Mouse (Mus musculus): Measurements from ENCODE around the gene Paxbp1. TPM values are rescaled to one million over a fixed set of nuclear protein-coding genes. Genes with fewer than 3 reads are reported as not detected.
A peak's percentile ranks its signal among the peaks of the same experiment; 100 is the strongest.

Paxbp1 gene
- polyA plus RNA-seq, 1 experiment: 2.1 TPM

DNA sequence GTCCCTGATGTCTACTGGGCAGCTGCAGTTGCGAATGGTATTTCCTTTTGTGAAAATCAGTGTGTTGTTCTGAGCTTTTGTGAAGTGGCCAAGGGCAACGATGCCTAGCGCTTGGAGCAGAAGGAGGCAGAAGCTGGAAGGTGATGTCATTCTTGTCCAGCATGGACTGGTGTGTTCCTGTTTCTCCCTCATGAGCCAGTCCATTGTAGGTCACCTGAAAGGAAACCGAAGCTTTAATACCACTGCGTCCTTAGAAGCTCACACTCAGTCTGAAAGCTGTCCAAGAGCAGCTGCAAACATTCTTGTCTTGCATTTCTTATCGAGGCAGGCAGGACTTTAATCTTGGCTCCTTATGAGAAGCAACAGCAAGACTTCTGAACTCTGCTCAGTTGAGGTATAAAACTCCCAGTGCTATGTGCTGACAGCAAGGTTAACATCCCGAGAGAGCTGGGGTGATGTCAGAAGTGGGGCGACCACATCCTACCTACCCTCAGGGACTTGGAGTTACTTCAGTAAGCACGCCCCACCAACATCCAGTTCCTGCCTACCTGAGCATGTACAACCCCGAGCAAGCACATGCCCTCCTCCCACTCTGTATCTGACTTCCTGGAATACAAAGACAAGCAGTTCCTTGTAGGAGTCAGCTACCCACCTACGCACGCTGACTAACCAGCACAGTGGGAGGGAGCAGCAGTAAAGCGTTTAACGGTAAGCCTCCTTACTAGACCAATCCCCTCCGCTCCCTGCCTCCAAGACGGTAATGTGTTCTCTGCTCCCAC is 11.9 kb upstream of the Paxbp1 start:
- H3K4me3 ChIP-seq (replicated peaks): peak overlapping the region; percentile 54
- peaks cover 58% of the 10 kb centered on the region for H3K4me1 ChIP-seq (ENCODE audit: control insufficient read depth)
- peak; percentile 56; the same call in 2 of the 3 replicates for TF ChIP-seq TAL1 (IDR thresholded peaks at IDR 0.05; ENCODE audit: low read length)
- TF ChIP-seq GATA1 (IDR thresholded peaks at IDR 0.05; ENCODE audit: low read length): no peak; the same call in 1 of the 2 replicates
- no peaks in the 10 kb centered on the region for H3K36me3 ChIP-seq (ENCODE audit: control insufficient read depth)
- peaks cover 11% of the 10 kb centered on the region for H3K27me3 ChIP-seq (ENCODE audit: control insufficient read depth)
- H3K9me3 ChIP-seq (ENCODE audit: control insufficient read depth, low read length): no peaks in the 10 kb centered on the region

DNA sequence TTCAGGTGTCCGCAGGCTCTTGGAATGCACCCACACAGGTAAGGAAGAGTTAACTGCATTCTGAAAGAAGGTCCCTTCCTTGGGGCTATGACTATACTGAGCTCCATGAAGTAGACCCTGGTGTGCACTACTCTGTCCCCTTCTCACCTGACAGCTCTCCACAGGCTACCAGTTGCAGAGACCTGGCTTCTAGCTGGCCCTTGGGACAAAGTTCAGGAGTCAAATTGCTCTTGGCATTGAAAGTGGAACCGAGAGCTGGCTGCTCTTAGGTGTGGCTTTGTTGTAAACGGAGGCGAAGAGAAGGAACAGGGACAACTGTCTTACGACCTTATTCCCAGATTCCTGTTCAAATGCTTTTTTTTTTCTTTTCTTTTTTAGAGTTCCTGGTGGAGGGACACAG is 10.8 kb upstream of the Paxbp1 start:
- Histone ChIP-seq H3K36me3 (ENCODE audit: control insufficient read depth) (no peaks in the 10 kb centered on the region), H3K4me1 (ENCODE audit: control insufficient read depth) (peaks cover 57% of the 10 kb centered on the region), H3K9me3 (ENCODE audit: control insufficient read depth, low read length) (no peaks in the 10 kb centered on the region), H3K27me3 (ENCODE audit: control insufficient read depth) (peaks cover 11% of the 10 kb centered on the region), H3K4me3 (replicated peaks) (no peak overlapping the region)
- TF ChIP-seq TAL1 (IDR thresholded peaks at IDR 0.05; ENCODE audit: low read length) (no peak), GATA1 (IDR thresholded peaks at IDR 0.05; ENCODE audit: low read length) (no peak)

DNA sequence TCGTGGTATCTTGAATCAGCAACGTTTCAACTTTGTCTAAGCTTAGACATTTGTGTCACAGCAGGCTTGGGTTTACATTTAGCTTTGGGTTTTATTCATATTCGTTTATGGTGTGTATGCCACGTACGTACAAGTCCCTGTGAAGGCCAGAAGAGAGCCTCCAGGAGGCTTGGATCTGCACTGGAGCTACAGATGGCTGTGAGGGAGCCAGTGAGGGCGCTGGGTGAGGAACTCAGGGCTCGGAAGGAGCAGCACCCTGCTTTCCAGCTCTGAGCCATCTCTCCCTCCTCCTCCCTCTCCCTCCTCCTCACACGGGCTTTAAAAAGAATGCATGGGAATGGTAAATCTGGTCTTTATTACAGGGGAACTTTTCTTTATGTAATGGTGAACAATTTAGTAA is 9.3 kb upstream of the Paxbp1 start:
- H3K36me3 ChIP-seq (ENCODE audit: control insufficient read depth): no peaks in the 10 kb centered on the region
- TF ChIP-seq TAL1 (IDR thresholded peaks at IDR 0.05; ENCODE audit: low read length) (no peak), GATA1 (IDR thresholded peaks at IDR 0.05; ENCODE audit: low read length) (no peak)
- H3K9me3 ChIP-seq (ENCODE audit: control insufficient read depth, low read length): no peaks in the 10 kb centered on the region
- no peak overlapping the region for H3K4me3 ChIP-seq (replicated peaks)
- peaks cover 52% of the 10 kb centered on the region for H3K4me1 ChIP-seq (ENCODE audit: control insufficient read depth)
- peaks cover 12% of the 10 kb centered on the region for H3K27me3 ChIP-seq (ENCODE audit: control insufficient read depth)

DNA sequence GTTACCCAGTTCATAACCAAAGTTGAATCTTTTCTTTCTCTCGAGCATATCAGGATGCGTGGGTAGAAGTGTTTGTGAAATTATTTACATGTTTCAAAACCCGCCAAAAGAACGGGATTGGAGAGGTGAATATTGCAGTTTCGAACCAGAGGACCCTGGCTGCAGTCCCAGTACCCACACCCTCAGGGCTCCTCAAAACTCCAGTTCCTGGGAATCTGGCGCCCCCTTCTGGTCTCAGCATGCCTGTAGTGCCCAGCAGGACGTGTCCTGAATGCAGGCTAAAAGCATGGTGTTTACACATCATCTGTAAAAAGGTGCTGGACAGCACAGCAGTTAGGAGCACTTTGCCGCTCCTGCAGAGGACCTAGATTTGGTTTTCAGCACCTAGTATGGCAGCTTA is 1.2 kb upstream of the Paxbp1 start:
- no peak for TF ChIP-seq TAL1 (IDR thresholded peaks at IDR 0.05; ENCODE audit: low read length)
- TF ChIP-seq GATA1 (IDR thresholded peaks at IDR 0.05; ENCODE audit: low read length): no peak
- Histone ChIP-seq H3K36me3 (ENCODE audit: control insufficient read depth) (peaks cover 16% of the 10 kb centered on the region), H3K9me3 (ENCODE audit: control insufficient read depth, low read length) (peaks cover 3% of the 10 kb centered on the region; the same call in 1 of the 2 replicates), H3K27me3 (ENCODE audit: control insufficient read depth) (peaks cover 6% of the 10 kb centered on the region), H3K4me3 (replicated peaks) (peak overlapping the region; percentile 98), H3K4me1 (ENCODE audit: control insufficient read depth) (peaks cover 45% of the 10 kb centered on the region)

DNA sequence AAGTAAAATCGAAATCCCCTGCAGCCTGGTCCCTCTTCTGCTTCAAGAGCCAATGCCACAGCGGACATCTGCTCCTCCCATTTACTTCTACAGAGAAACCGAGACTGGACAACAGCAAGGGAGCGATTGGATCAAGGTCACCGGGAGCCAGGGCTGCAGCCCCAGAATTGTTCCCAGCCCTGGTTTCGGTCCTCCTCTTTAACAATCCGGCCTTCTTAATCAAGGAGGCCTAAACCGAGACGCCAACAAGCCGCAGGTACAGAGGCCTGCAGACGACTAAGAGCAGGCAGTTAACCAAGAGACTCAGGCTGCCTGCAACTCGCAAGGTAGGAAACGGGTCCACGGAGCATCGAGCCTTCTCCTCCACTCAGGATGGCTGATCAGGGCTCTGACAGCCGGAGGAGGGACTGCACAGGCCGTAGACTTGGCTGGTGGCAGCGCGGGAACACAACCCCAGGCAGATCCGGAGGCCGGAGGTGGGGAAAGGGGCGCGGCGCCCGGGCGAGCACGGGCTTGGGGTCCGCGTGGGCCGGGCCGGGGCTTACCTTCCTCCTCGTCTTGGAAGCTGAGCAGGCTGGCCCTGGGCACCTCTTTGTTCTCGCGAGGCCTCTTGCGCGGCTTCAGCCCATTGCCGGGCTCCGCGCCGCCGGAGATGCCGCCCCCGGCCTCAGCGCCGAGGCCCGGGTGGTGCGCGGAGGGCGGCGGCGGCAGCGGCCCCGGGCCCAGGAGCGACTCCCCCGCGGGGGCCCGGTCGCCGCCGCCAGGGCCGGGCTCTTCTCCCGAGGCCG is 688 bp downstream of the Paxbp1 start:
- H3K4me1 ChIP-seq (ENCODE audit: control insufficient read depth): peaks cover 46% of the 10 kb centered on the region
- H3K4me3 ChIP-seq (replicated peaks): peak overlapping the region; percentile 98
- H3K36me3 ChIP-seq (ENCODE audit: control insufficient read depth): peaks cover 33% of the 10 kb centered on the region
- peaks cover 3% of the 10 kb centered on the region; the same call in 1 of the 2 replicates for H3K9me3 ChIP-seq (ENCODE audit: control insufficient read depth, low read length)
- H3K27me3 ChIP-seq (ENCODE audit: control insufficient read depth): peaks cover 4% of the 10 kb centered on the region
- TF ChIP-seq GATA1 (IDR thresholded peaks at IDR 0.05; ENCODE audit: low read length) (no peak), TAL1 (IDR thresholded peaks at IDR 0.05; ENCODE audit: low read length) (no peak)

DNA sequence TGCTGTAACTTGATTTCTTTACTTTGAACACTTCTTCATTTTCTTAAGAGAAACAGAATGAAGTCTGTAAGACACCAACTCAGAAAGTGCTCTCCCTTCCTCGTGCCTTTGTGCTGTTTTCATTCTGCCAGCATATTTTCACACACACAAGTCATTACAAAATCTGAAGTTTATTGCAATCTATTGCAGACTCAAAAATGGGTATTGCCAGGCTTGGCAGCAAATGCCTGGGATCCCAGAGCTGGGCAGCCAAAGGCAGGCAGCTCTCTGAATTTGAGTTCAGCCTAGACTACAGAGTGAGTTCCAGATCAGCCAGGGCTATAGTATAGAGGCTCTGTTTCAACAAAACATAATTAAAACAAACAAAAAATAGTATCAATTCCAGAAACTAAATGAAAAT is 1.7 kb downstream of the Paxbp1 start:
- Histone ChIP-seq H3K36me3 (ENCODE audit: control insufficient read depth) (peaks cover 43% of the 10 kb centered on the region), H3K4me3 (replicated peaks) (peak overlapping the region; percentile 98), H3K9me3 (ENCODE audit: control insufficient read depth, low read length) (peaks cover 3% of the 10 kb centered on the region; the same call in 1 of the 2 replicates), H3K27me3 (ENCODE audit: control insufficient read depth) (no peaks in the 10 kb centered on the region; the same call in 1 of the 2 replicates), H3K4me1 (ENCODE audit: control insufficient read depth) (peaks cover 45% of the 10 kb centered on the region)
- TF ChIP-seq TAL1 (IDR thresholded peaks at IDR 0.05; ENCODE audit: low read length): no peak
- TF ChIP-seq GATA1 (IDR thresholded peaks at IDR 0.05; ENCODE audit: low read length): no peak

DNA sequence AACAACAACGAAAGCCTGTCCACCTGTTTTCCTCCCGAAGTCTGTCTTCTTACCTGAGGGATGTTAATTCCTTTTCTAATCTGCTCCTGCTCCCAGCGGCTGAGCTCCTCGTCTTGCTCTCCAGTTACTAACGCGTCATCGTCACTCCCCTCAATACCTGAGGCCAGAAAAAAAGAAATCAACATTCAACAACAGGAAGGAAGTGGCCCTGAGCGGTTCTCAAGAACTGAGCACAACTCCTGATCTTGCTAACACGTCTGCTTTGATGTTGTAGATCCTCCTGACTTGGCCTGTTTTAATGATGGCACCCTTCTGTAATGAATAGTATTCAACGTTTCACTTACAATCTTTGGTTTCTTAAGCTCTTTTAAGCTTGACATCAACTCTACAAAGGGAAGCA is 8.5 kb downstream of the Paxbp1 start:
- peaks cover 96% of the 10 kb centered on the region for H3K36me3 ChIP-seq (ENCODE audit: control insufficient read depth)
- H3K27me3 ChIP-seq (ENCODE audit: control insufficient read depth): no peaks in the 10 kb centered on the region
- TF ChIP-seq TAL1 (IDR thresholded peaks at IDR 0.05; ENCODE audit: low read length) (no peak), GATA1 (IDR thresholded peaks at IDR 0.05; ENCODE audit: low read length) (no peak)
- H3K4me3 ChIP-seq (replicated peaks): no peak overlapping the region
- H3K4me1 ChIP-seq (ENCODE audit: control insufficient read depth): peaks cover 8% of the 10 kb centered on the region
- no peaks in the 10 kb centered on the region for H3K9me3 ChIP-seq (ENCODE audit: control insufficient read depth, low read length)

DNA sequence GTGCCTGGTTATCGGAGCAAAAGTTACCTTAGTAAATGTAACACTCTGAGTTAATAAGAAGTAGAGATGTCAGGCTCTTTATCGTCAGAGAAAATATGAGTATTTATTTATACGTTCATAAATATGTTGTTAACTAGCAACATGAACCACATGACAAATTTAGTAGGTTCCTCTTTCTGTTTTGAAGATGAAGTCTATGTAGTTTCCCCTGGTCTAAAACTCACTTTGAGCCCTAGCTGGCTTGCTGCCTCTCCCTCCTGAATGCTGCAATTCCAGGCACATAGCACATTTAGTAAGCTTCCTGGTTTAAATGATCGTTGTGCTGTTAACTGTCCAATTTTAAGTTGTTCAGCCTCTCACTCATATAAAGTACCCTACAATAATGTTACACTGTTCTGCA is 13.6 kb downstream of the Paxbp1 start:
- TF ChIP-seq GATA1 (IDR thresholded peaks at IDR 0.05; ENCODE audit: low read length) (no peak), TAL1 (IDR thresholded peaks at IDR 0.05; ENCODE audit: low read length) (no peak)
- H3K4me1 ChIP-seq (ENCODE audit: control insufficient read depth): peaks cover 2% of the 10 kb centered on the region; the same call in 1 of the 2 replicates
- H3K36me3 ChIP-seq (ENCODE audit: control insufficient read depth): peaks cover 96% of the 10 kb centered on the region

DNA sequence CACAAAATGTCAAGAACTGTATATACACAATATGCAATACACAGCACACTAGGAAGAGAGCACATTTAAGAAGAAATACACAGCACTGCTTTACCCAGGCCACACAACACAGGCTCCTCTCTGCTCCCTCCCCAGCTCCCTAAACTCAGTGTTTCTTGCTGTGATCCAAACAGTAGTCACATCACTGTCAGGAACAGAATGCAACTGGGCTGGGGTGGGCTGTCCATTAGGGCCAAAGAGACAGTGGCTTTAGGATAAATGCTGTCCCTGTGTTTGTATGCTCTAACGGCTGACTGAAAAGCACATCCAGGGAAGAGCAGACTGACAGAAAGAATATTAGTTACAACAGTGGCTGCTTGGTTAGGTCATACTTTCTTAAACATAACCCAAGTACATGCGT is 14.4 kb downstream of the Paxbp1 start:
- Histone ChIP-seq H3K4me3 (replicated peaks) (no peak overlapping the region), H3K27me3 (ENCODE audit: control insufficient read depth) (no peaks in the 10 kb centered on the region), H3K36me3 (ENCODE audit: control insufficient read depth) (peaks cover 97% of the 10 kb centered on the region), H3K9me3 (ENCODE audit: control insufficient read depth, low read length) (no peaks in the 10 kb centered on the region), H3K4me1 (ENCODE audit: control insufficient read depth) (peaks cover 2% of the 10 kb centered on the region; the same call in 1 of the 2 replicates)
- TF ChIP-seq TAL1 (IDR thresholded peaks at IDR 0.05; ENCODE audit: low read length) (no peak), GATA1 (IDR thresholded peaks at IDR 0.05; ENCODE audit: low read length) (no peak)

More for the DNA sequence above, 13.6 kb downstream of the Paxbp1 start:
- no peaks in the 10 kb centered on the region for H3K27me3 ChIP-seq (ENCODE audit: control insufficient read depth)
- no peak overlapping the region for H3K4me3 ChIP-seq (replicated peaks)
- H3K9me3 ChIP-seq (ENCODE audit: control insufficient read depth, low read length): no peaks in the 10 kb centered on the region
